Mouse (Mus musculus) intestine, embryonic 15.5 days (tissue): ENCODE results near the gene Klf17. TPM values are rescaled to one million over a fixed set of nuclear protein-coding genes. Genes with fewer than 3 reads are reported as not detected.
"Not testable (repeated sequence)": the region's sequence is repeated elsewhere in the genome, so short reads cannot be mapped to it uniquely, and the experiment has no call there.

Experiments used
- ATAC-seq: fragments of 200-750 bp; cut with Nextera tagmentation; 2 replicates; pipeline ENCODE4 v1.8.0; 2017; ENCODE audit warnings: moderate TSS enrichment, moderate library complexity
- H3K27ac ChIP-seq: fragments of 300-500 bp; sonication (generic); 2 replicates; pipeline ENCODE4 v1.5.1; 2015; ENCODE audit warnings: mild to moderate bottlenecking, inconsistent platforms
- H3K27me3 ChIP-seq: fragments of 300-500 bp; sonication (generic); replicated peaks from 2 replicates; pipeline ENCODE4 v1.6.1; 2015; ENCODE audit warnings: inconsistent platforms
- H3K36me3 ChIP-seq: fragments of 300-500 bp; sonication (generic); 2 replicates; pipeline ENCODE4 v1.6.1; 2015; ENCODE audit warnings: inconsistent platforms
- H3K4me1 ChIP-seq: fragments of 300-500 bp; sonication (generic); replicated peaks from 2 replicates; pipeline ENCODE4 v1.6.1; 2015; ENCODE audit warnings: inconsistent platforms
- H3K4me2 ChIP-seq: fragments of 300-500 bp; sonication (generic); replicated peaks from 2 replicates; pipeline ENCODE4 v1.6.1; 2015; ENCODE audit warnings: mild to moderate bottlenecking, inconsistent platforms
- H3K4me3 ChIP-seq: fragments of 300-500 bp; sonication (generic); replicated peaks from 2 replicates; pipeline ENCODE4 v1.5.1; 2015; ENCODE audit warnings: inconsistent platforms
- H3K9ac ChIP-seq: fragments of 300-500 bp; sonication (generic); 2 replicates; pipeline ENCODE4 v1.6.1; 2015; ENCODE audit warnings: inconsistent platforms
- H3K9me3 ChIP-seq: fragments of 300-500 bp; sonication (generic); 2 replicates; pipeline ENCODE4 v1.6.1; 2016; ENCODE audit warnings: inconsistent platforms
- WGBS: fragments of 180-500 bp; shearing (Covaris S2); methylation state at CpG from one replicate; pipeline ENCODE4 v1.1.7; 2015; 5-methylcytosine and 5-hydroxymethylcytosine counted together
- polyA plus RNA-seq: library from polyadenylated mRNA; unstranded; fragments of >200 nt; fragmentation: Nextera tagmentation; extraction: Ambion mirVana; gene quantifications from 2 replicates; pipeline ENCODE4 v1.2.1, GENCODE M21; 2015

Gene Klf17
- polyA plus RNA-seq, result not detected in 2 replicates

DNA sequence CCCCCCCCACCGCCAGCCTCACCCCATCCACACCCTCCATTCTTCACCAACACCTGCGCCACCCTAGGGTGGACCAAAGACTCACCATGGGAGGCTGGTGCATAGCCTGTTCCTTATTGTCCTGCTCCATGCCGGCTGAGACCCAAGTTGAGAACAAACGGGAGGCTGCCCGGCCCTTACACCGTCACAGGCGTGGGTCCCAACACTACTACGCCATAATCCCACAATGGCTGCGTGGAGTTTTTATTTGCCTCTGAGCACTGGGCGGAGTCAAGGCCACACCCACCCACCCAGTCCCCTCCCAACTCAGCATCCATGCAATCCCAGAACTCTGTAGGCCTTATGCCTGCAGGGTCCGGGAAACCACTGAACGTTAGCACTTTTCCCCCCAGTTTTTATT, at the start of gene Klf17:
Gene Klf17 (minus strand): TSS at position 233 of the 400 bp plus-strand sequence.
- H3K4me1 ChIP-seq, result no peaks in the 10 kb centered on the region

DNA sequence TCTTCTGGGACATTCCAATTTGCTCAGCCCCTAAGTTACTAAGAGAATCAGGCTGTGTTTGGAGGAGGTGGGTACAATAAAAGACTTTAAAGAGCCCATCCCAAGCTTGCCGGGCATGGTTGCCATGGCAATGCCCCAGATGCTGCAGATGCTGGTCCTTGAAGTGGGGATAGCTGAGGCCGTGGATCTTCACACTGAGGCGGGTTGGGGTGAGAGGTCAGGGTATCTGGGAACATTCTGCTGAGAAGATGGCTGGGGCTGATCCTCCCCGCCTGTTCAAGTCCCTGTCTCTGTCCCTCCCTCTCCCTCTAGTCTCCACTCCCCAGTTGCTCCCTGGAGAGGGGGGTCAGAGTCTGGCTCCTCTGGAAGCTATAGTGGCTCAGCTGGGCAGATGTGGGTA, 48.9 kb upstream of the Klf17 start:
- H3K27ac ChIP-seq, result no peak overlapping the region
- no peak overlapping the region for H3K9ac ChIP-seq
- WGBS, result 54% methylated on average over 4 of the region's 4 CpGs
- no peak overlapping the region for H3K4me2 ChIP-seq
- no peaks in the 10 kb centered on the region for H3K4me1 ChIP-seq
- H3K27me3 ChIP-seq, result no peaks in the 10 kb centered on the region
- ATAC-seq, result no peak
- H3K4me3 ChIP-seq, result no peak overlapping the region
- no peaks in the 10 kb centered on the region for H3K9me3 ChIP-seq
- no peaks in the 10 kb centered on the region for H3K36me3 ChIP-seq

More for the DNA sequence above, at the start of gene Klf17:
- WGBS, result 78% methylated on average over 11 of the region's 12 CpGs
- Histone ChIP-seq H3K4me2 (no peak within 1 kb of the TSS), H3K36me3 (no peaks in the 10 kb centered on the region), H3K27ac (no peak within 1 kb of the TSS), H3K9me3 (no peaks in the 10 kb centered on the region), H3K4me3 (no peak within 1 kb of the TSS), H3K9ac (no peak within 1 kb of the TSS), H3K27me3 (no peaks in the 10 kb centered on the region)
- ATAC-seq, result no peak

DNA sequence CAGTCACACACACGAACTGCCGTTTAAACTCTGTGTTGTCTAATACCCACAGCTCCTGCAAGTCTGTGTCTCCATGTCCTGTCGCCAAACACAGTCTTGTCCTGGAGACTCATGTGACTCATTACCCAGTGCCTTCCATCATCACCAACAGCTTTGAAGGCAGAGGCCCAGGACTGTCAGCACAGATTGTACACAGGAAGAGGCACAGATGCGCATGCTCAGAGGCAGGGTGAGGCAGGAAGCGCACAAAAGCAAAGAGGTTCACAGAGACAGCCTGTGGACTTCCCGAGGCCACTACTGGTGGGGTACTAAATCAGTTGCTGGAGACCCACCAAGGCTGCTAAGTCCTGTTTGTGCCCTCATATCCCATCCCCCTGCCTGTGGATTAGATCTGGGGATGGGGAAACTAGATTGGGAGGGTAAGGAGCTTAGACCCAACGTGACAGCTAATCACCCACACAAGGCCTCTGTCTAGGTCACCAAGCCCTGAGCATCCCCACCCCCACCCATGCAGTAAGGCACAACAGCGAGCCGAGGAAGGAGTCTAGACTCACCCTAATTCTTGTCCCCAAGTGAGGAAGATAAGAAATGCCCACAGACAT, 48.2 kb upstream of the Klf17 start:
- Histone ChIP-seq H3K9ac (no peak overlapping the region), H3K4me3 (no peak overlapping the region), H3K36me3 (no peaks in the 10 kb centered on the region), H3K4me1 (no peaks in the 10 kb centered on the region), H3K9me3 (no peaks in the 10 kb centered on the region), H3K27ac (no peak overlapping the region), H3K27me3 (no peaks in the 10 kb centered on the region), H3K4me2 (no peak overlapping the region)
- 57% methylated on average over 9 of the region's 9 CpGs for WGBS
- ATAC-seq, result no peak

DNA sequence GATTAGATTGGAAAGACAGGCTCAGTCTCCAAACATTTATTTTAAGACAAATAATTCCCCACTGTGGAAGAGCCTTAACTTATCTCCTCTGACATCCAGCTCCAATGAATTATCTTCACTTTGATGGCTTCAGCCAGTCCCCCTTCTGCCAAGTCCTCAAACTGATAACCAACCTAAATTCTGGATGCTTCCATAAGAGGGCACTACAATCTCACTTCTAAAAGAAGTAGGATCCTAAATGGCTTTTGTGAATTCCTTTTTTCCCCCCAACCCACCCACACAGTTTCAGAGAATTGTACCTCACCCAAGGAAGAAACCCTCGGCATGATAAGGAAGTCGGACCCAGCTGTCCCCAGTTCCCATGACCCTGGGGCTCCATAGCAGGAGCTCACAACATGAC, 45.5 kb upstream of the Klf17 start:
- Histone ChIP-seq H3K9me3 (no peaks in the 10 kb centered on the region), H3K4me3 (no peak overlapping the region), H3K27ac (no peak overlapping the region), H3K4me1 (0 out of 2 replicates have a peak, but pooled peaks cover 9% of the 10 kb centered on the region), H3K9ac (no peak overlapping the region), H3K27me3 (no peaks in the 10 kb centered on the region), H3K36me3 (no peaks in the 10 kb centered on the region), H3K4me2 (no peak overlapping the region)
- 31% methylated on average over 2 of the region's 2 CpGs for WGBS
- ATAC-seq, result no peak

DNA sequence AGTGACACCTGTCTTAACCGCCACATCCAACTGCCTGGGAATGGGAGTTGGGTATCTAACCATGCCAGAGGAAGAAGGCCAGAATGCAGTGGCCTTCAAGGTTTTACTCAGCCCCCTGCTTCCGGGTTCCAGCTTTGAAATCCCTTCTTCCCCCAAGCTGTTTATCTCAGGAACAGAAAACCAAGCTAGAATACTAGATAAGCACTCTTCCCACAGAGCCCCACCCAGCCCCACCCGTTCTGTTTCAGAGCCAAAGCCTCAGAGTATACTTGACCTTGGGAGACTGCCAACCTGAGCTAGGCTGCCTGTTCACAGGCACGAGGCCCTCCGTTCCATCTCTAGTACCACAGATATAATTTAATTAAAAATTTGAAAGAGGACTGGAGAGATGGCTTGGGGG, 41.5 kb upstream of the Klf17 start:
- Histone ChIP-seq H3K36me3 (no peaks in the 10 kb centered on the region), H3K9ac (no peak overlapping the region), H3K4me2 (no peak overlapping the region), H3K4me3 (no peak overlapping the region), H3K27me3 (no peaks in the 10 kb centered on the region), H3K9me3 (no peaks in the 10 kb centered on the region), H3K27ac (no peak overlapping the region), H3K4me1 (0 out of 2 replicates have a peak, but pooled peaks cover 9% of the 10 kb centered on the region)
- ATAC-seq, result peak; percentile 62
- WGBS, result 42% methylated on average over 5 of the region's 5 CpGs

DNA sequence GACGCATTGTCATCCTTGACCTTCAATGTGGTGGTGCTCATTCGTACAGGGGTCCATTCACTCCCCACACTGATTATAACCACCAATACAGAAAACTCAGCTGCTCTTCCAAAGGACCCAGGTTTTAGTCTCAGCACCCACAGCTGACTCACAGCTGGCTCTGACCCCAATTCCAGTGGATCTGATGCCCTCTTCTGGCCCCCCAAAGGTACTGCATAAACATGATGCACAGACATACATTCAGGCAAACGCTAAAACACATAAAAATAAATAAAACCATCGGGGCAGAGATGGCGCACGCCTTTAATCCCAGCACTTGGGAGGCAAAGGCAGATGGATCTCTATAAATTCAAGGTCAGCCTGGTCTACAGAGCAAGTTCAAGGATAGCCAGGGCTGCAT, 34.5 kb upstream of the Klf17 start:
- no peak overlapping the region for H3K27ac ChIP-seq
- WGBS, result 81% methylated on average over 6 of the region's 6 CpGs

DNA sequence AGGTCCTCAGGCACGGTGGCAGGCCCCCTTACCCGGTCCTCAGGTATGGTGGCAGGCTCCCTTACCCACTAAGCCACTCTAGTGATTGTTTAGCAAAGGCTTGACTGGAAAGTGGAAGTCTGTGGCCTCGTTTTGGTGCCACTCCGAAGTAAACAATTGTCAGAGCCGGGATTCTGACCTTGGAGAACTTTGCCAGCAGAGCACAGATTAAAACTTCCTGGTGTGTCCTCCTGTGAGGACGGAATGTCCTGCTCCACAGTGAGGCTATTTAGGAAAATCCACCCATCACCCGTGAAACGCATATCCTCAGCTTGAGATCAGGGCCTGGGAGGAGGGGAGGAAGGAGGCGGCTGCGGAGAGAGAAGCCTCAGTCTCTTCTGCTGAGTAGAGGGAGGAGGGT, 22.9 kb upstream of the Klf17 start:
- Histone ChIP-seq H3K36me3 (no peaks in the 10 kb centered on the region), H3K4me3 (no peak overlapping the region), H3K27ac (no peak overlapping the region), H3K9me3 (no peaks in the 10 kb centered on the region), H3K4me2 (no peak overlapping the region), H3K9ac (no peak overlapping the region), H3K27me3 (no peaks in the 10 kb centered on the region), H3K4me1 (no peaks in the 10 kb centered on the region)
- no peak for ATAC-seq
- WGBS, result 55% methylated on average over 10 of the region's 10 CpGs

More for the DNA sequence above, 34.5 kb upstream of the Klf17 start:
- Histone ChIP-seq H3K27me3 (no peaks in the 10 kb centered on the region), H3K4me1 (no peaks in the 10 kb centered on the region), H3K9me3 (no peaks in the 10 kb centered on the region), H3K4me3 (no peak overlapping the region), H3K36me3 (no peaks in the 10 kb centered on the region), H3K9ac (no peak overlapping the region), H3K4me2 (no peak overlapping the region)
- no peak for ATAC-seq

DNA sequence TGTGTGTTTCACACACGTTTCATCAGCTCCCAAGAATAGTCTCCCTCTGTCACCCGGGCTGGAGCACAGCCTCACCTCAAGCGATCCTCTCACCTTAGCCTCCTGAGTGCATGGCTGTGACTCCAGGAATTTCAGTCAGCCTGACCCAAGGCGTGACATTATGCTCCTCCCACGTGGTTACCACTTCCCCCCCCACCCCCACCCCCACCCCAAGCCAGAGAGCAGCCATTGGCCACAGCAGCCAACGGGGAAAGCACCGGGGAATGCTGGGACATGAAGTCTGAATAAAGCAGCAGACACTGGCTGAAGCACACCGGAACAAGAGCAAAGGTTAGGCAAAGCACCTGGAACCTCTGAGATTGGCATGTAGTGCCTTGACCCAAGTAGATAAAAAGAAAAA, 21.5 kb upstream of the Klf17 start:
- no peaks in the 10 kb centered on the region for H3K27me3 ChIP-seq
- no peaks in the 10 kb centered on the region for H3K9me3 ChIP-seq
- no peak overlapping the region for H3K9ac ChIP-seq
- WGBS, result 25% methylated on average over 8 of the region's 8 CpGs
- no peaks in the 10 kb centered on the region for H3K36me3 ChIP-seq
- H3K4me3 ChIP-seq, result no peak overlapping the region
- no peaks in the 10 kb centered on the region for H3K4me1 ChIP-seq
- ATAC-seq, result peak; percentile 89
- no peak overlapping the region for H3K27ac ChIP-seq
- H3K4me2 ChIP-seq, result peak overlapping the region; percentile 30

DNA sequence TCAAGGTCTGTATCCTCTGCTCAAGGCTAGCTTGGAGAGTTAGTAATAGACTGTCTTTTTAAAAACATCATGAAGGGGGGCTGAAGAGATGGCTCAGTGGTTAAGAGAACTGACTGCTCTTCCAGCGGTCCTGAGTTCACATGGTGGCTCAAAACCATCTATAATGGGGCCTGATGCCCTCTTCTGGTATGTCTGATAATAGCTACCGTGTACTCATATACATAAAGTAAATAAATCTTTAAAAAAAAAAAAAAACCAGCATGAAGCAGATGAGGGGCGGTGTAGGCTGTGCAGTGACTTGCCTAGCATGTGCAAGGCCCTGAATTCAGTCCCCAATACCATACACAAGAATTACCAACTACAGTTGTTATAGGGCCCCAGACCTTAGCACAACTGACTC, 17.5 kb upstream of the Klf17 start:
- Histone ChIP-seq H3K4me3 (no peak overlapping the region), H3K9ac (no peak overlapping the region), H3K4me1 (no peaks in the 10 kb centered on the region), H3K36me3 (no peaks in the 10 kb centered on the region), H3K9me3 (no peaks in the 10 kb centered on the region), H3K27me3 (no peaks in the 10 kb centered on the region), H3K27ac (no peak overlapping the region), H3K4me2 (no peak overlapping the region)
- ATAC-seq, result no peak
- WGBS, result 77% methylated on average over 3 of the region's 3 CpGs

DNA sequence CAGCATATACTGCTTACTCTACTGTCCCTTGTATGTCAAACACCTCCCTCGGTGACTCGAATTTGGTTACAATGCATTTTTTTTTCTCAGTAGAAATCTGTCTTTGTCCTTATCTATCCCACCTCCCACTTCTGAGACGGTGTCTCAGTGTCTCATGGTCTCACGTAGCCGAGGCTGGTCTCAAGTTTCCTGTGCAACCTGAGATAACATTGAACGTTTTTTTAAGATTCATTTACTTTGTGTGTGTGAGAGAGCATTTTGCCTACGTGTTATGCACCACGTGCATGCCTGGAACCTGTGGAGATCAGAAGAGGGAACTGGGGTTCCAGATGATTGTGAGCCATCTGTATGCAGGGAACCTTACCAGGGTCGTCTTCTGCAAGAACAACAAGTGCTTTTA, 7.5 kb upstream of the Klf17 start:
- no peak for ATAC-seq
- Histone ChIP-seq H3K4me1 (no peaks in the 10 kb centered on the region), H3K4me2 (no peak overlapping the region), H3K9me3 (no peaks in the 10 kb centered on the region), H3K4me3 (no peak overlapping the region), H3K27ac (no peak overlapping the region), H3K36me3 (no peaks in the 10 kb centered on the region), H3K9ac (no peak overlapping the region), H3K27me3 (no peaks in the 10 kb centered on the region)
- 62% methylated on average over 9 of the region's 9 CpGs for WGBS

DNA sequence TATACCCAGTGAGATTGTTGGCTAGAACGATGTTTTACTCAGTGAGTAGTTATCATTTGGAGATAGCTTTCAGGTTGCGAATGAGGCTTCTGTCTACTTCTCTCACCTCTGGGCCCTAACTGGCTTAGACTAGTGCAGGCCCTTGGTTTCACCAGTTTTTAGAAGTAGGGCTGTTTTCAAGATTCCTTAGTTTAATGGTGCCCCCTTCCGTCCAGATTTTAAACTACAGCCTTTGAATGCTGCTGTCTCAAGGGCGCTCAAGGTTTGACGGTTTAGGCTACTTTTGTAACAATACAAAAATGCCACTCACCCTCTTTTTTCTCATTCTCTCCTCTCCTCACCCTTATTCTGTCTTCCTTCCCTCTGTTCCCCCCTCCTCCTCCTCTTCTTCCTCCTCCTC, 5.5 kb upstream of the Klf17 start:
- 0 out of 2 replicates have a peak, but pooled peaks have one; percentile 41 for ATAC-seq
- H3K4me3 ChIP-seq, result no peak overlapping the region
- no peaks in the 10 kb centered on the region for H3K27me3 ChIP-seq
- no peak overlapping the region for H3K27ac ChIP-seq
- 24% methylated on average over 5 of the region's 5 CpGs for WGBS
- no peak overlapping the region for H3K9ac ChIP-seq
- no peaks in the 10 kb centered on the region for H3K4me1 ChIP-seq
- no peaks in the 10 kb centered on the region for H3K9me3 ChIP-seq
- H3K36me3 ChIP-seq, result no peaks in the 10 kb centered on the region
- H3K4me2 ChIP-seq, result no peak overlapping the region

DNA sequence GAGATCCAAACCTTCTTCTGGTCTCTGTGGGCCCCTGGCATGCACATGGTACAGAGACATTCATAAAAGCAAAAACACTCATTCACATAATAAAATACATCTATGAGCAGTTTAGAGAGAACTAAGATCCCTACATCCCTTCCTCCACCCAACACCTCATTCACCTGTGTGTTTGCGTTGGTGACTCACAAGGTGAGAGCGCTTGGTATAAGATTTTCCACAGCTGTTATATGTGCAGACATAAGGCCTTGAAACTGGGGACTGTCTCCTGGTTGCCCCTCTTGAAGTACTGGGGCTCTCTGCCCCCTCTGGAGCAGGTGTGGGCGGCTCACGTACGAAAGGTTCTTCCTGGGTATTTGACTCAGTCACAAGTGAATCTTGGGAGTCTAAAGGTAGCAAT, 5.3 kb downstream of the Klf17 start:
- Histone ChIP-seq H3K4me3 (no peak overlapping the region), H3K9ac (no peak overlapping the region), H3K27ac (no peak overlapping the region), H3K4me2 (no peak overlapping the region), H3K27me3 (no peaks in the 10 kb centered on the region), H3K4me1 (no peaks in the 10 kb centered on the region), H3K36me3 (no peaks in the 10 kb centered on the region), H3K9me3 (no peaks in the 10 kb centered on the region)
- ATAC-seq, result no peak
- WGBS, result 90% methylated on average over 5 of the region's 5 CpGs

DNA sequence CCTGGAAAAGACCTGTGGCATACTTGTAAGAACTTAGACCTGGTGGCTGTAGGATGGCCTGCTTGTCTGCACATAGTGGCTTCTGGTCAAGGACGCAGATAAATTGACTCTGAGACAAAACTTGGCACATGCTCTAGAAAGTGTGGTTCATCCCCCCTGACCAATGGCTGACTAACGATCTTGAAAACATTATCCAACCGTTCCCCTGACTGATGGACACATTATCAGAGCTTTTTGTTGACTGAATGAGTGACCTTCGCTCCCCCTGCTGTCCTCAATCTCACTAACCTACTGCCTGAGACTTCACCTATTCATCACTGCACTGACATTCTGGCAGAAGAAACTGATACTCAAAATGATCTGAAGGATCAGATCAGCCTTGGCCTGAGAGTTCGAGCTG, 13.0 kb downstream of the Klf17 start:
- not testable (repeated sequence) for H3K27me3 ChIP-seq, H3K4me1 ChIP-seq, H3K4me3 ChIP-seq, ATAC-seq, H3K27ac ChIP-seq, H3K36me3 ChIP-seq, H3K9ac ChIP-seq, H3K4me2 ChIP-seq, H3K9me3 ChIP-seq
- 50% methylated on average over 5 of the region's 5 CpGs for WGBS
